Mouse (Mus musculus) E14TG2a.4 (cell line): ENCODE results near the gene Nav3.

Experiments
- H3K27me3 ChIP-seq: 2 replicates; pipeline ENCODE4 v1.6.1; 2014; ENCODE audit warnings: low read length, control low read depth; ENCODE audit not compliant: insufficient read depth
- H3K36me3 ChIP-seq: 2 replicates; pipeline ENCODE4 v1.6.1; 2014; ENCODE audit warnings: low read length, control low read depth; ENCODE audit not compliant: insufficient read depth
- H3K4me1 ChIP-seq: replicated peaks from 2 replicates; pipeline ENCODE4 v1.6.1; 2014; ENCODE audit warnings: low read depth, low read length, control low read depth
- H3K4me3 ChIP-seq: replicated peaks from 2 replicates; pipeline ENCODE4 v1.5.1; 2014; ENCODE audit warnings: mild to moderate bottlenecking, low read length
- H3K9me3 ChIP-seq: 2 replicates; pipeline ENCODE4 v1.6.1; 2014; ENCODE audit warnings: low read length, control low read depth
- CTCF ChIP-seq: conservative IDR thresholded peaks from 2 replicates; pipeline ENCODE4 v1.5.1; 2014; ENCODE audit warnings: low read length
- NANOG ChIP-seq: IDR thresholded peaks from 2 replicates; pipeline ENCODE4 v1.6.1; 2014; ENCODE audit warnings: borderline replicate concordance, low read length, mixed read lengths
- POU5F1 ChIP-seq: IDR thresholded peaks from 2 replicates; pipeline ENCODE4 v1.6.1; 2014; ENCODE audit warnings: low read length, borderline replicate concordance

Gene Nav3

GRCm38 (mm10) chr10:109799246-109799645, 656.8 kb downstream of the Nav3 start:
- no peaks in the 10 kb centered on the region for H3K27me3 ChIP-seq
- H3K4me3 ChIP-seq = no peak overlapping the region
- H3K4me1 ChIP-seq = no peaks in the 10 kb centered on the region
- no peaks in the 10 kb centered on the region for H3K36me3 ChIP-seq
- H3K9me3 ChIP-seq = no peaks in the 10 kb centered on the region
- TF ChIP-seq NANOG = no peak
- TF ChIP-seq CTCF = no peak
- TF ChIP-seq POU5F1 = no peak

DNA sequence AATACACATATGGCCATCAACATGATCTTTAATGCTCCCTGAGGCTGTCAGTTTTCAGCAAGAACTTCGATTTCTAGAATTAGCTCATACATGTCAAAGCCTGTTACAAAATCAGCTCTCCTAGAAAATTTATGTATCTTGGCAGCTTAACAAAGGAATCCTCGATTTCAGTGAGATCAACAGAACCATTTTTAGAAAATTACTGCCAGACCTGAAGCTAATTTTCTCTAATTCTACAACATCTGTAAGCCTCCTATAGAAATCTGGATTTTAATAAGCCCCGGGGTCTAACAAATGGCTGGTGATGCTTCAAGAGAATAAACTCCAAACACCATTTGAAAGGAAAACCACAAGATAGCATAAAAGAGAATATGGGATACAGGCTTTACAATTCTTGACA, 659.0 kb downstream of the Nav3 start:
- Histone ChIP-seq H3K27me3 (no peaks in the 10 kb centered on the region), H3K9me3 (no peaks in the 10 kb centered on the region), H3K4me3 (no peak overlapping the region), H3K4me1 (no peaks in the 10 kb centered on the region), H3K36me3 (no peaks in the 10 kb centered on the region)
- TF ChIP-seq CTCF (no peak), POU5F1 (no peak), NANOG (no peak)

GRCm38 (mm10) chr10:109793491-109793890, 662.5 kb downstream of the Nav3 start:
- Histone ChIP-seq H3K27me3 (no peaks in the 10 kb centered on the region), H3K4me1 (no peaks in the 10 kb centered on the region), H3K9me3 (no peaks in the 10 kb centered on the region), H3K36me3 (no peaks in the 10 kb centered on the region), H3K4me3 (no peak overlapping the region)
- no peak for TF ChIP-seq NANOG

GRCm38 (mm10) chr10:109788728-109789127, 667.3 kb downstream of the Nav3 start:
- Histone ChIP-seq H3K4me1 (no peaks in the 10 kb centered on the region), H3K27me3 (no peaks in the 10 kb centered on the region), H3K36me3 (no peaks in the 10 kb centered on the region), H3K4me3 (no peak overlapping the region), H3K9me3 (no peaks in the 10 kb centered on the region)
- no peak for TF ChIP-seq NANOG

GRCm38 (mm10) chr10:109779109-109779508, 676.9 kb downstream of the Nav3 start:
- Histone ChIP-seq H3K4me1 (no peaks in the 10 kb centered on the region), H3K27me3 (no peaks in the 10 kb centered on the region), H3K9me3 (no peaks in the 10 kb centered on the region), H3K36me3 (no peaks in the 10 kb centered on the region), H3K4me3 (no peak overlapping the region)
- TF ChIP-seq CTCF = no peak
- TF ChIP-seq POU5F1 = no peak

DNA sequence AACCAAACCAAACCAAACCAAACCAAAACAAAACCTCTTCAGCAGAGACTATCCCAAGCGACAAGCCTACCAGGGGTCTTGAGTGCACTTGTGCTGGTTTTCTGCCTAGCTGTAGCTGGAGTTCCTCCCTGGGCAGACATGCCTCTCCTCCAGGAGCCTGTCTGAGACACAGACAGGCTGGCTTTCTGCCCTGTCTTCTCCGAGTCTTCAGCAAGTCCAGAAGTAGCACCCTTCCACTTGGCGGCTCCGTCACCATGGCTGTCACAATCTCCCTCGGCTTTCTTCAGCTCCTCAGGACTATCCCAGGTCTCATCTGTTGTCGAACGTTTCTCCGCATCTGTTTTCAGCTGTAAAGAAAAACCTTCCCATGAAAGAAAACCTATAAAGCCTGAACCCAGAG, 686.9 kb downstream of the Nav3 start:
- Histone ChIP-seq H3K9me3 (no peaks in the 10 kb centered on the region), H3K4me3 (no peak overlapping the region), H3K36me3 (no peaks in the 10 kb centered on the region), H3K27me3 (no peaks in the 10 kb centered on the region), H3K4me1 (0 out of 2 replicates have a peak, but pooled peaks cover 3% of the 10 kb centered on the region)
- TF ChIP-seq POU5F1 = no peak
- no peak for TF ChIP-seq NANOG
- TF ChIP-seq CTCF = no peak

DNA sequence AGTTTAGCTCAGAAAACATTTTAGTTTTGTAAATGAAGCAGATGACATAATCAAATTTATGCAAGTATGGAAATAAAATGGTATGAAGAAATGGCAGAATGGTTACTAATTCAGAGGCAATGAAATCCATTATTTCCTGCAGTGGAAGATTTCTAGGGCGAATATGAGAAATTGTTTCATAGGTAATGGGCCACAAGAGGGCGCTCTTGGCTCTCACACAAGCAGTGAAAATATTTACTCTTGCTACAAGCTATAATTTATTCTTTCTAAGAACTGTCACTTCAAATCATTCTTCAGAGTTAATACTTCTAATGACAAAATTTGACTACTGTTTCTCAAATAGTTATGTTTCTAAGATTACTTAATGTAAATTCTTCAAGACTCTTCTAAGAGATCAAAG, 690.4 kb downstream of the Nav3 start:
- H3K9me3 ChIP-seq = no peaks in the 10 kb centered on the region
- H3K36me3 ChIP-seq = no peaks in the 10 kb centered on the region
- H3K4me3 ChIP-seq = no peak overlapping the region
- TF ChIP-seq POU5F1 (no peak), CTCF (peak; percentile 44), NANOG (no peak)
- 0 out of 2 replicates have a peak, but pooled peaks cover 3% of the 10 kb centered on the region for H3K4me1 ChIP-seq
- no peaks in the 10 kb centered on the region for H3K27me3 ChIP-seq

DNA sequence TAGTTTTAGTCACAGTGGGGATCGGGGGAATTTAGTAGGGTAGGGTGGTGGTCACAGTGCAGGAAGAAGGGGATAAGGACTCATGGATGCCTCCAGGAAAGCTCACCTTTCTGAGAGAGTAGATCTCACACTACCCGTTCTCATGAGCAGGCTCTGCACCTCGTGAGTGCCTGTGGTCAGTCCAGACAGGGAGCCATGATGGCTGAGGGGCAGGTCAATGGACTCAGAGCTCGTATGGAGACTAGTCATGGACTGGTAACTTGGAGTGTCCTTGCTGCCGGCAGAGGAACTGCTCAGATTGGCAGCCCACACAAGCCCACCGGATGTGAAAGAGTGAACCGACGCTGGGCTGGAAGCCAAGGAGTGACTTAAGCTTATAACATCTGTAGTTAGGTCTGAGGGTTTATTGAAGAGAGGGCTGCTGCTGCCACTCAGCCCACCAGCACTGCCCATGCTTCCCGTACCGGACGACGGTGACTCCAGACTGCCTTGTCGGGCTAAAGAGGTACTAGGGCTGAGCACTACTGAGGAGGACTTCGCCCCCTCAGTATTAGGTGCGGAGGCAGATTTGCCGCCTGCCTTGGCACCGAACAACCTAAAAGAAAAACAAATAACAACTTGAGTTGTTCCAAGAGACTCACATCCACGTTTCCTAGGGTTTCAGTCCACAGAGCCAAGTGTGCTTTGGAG, 691.4 kb downstream of the Nav3 start:
- no peaks in the 10 kb centered on the region for H3K27me3 ChIP-seq
- 0 out of 2 replicates have a peak, but pooled peaks cover 3% of the 10 kb centered on the region for H3K4me1 ChIP-seq
- H3K36me3 ChIP-seq = no peaks in the 10 kb centered on the region
- H3K9me3 ChIP-seq = no peaks in the 10 kb centered on the region
- no peak overlapping the region for H3K4me3 ChIP-seq
- no peak for TF ChIP-seq NANOG

- H3K4me1 ChIP-seq = no peaks in the 10 kb centered on the region
- no peak overlapping the region for H3K4me3 ChIP-seq
- H3K9me3 ChIP-seq = no peaks in the 10 kb centered on the region
- H3K36me3 ChIP-seq = no peaks in the 10 kb centered on the region
- H3K27me3 ChIP-seq = no peaks in the 10 kb centered on the region
- TF ChIP-seq POU5F1 = no peak
- no peak for TF ChIP-seq CTCF
- no peak for TF ChIP-seq NANOG
Measured at GRCm38 (mm10) chr10:109758921-109759600, 696.9 kb downstream of the Nav3 start.
